Mouse (Mus musculus): Measurements from ENCODE around the gene Phlpp2. TPM values are rescaled to one million over a fixed set of nuclear protein-coding genes. Genes with fewer than 3 reads are reported as not detected.

Gene Phlpp2
- total RNA-seq, 1 experiment, result 2.9 TPM

GRCm38 (mm10) chr8:109847866-109848265 is 20.5 kb upstream of the Phlpp2 start:
- H3K27ac ChIP-seq (ENCODE audit: insufficient read depth, low read depth, low read length, poor library complexity, severe bottlenecking), result no peak overlapping the region
- no peak for TF ChIP-seq ZC3H11A (IDR thresholded peaks at IDR 0.05; ENCODE audit: borderline replicate concordance, low read depth, low read length)
- TF ChIP-seq HCFC1 (IDR thresholded peaks at IDR 0.05; ENCODE audit: borderline replicate concordance, insufficient read depth, low read length), result no peak
- TF ChIP-seq ZNF384 (IDR thresholded peaks at IDR 0.05; ENCODE audit: low read depth, low read length), result no peak
- no peak for TF ChIP-seq CHD2 (IDR thresholded peaks at IDR 0.05; ENCODE audit: low read depth, low read length)
- TF ChIP-seq MAFK (IDR thresholded peaks at IDR 0.05; ENCODE audit: insufficient read depth, low read depth, low read length), result no peak
- H3K4me3 ChIP-seq (ENCODE audit: insufficient read depth in 1 of 2, low read depth in 1 of 2, low read length in 2 of 2, poor library complexity in 1 of 2, severe bottlenecking in 1 of 2), result no peak overlapping the region
- H3K9ac ChIP-seq (ENCODE audit: insufficient read depth, low read depth, low read length, poor library complexity, severe bottlenecking), result no peak overlapping the region
- in situ Hi-C loops (cut with MboI; ENCODE audit: low sequenced_read_pairs in 2 of 2, unreplicated experiment in 2 of 2), result no loop called here
- no peak for DNase-seq (ENCODE audit: low read depth, low spot score)
- H3K9me3 ChIP-seq (ENCODE audit: control insufficient read depth, insufficient read depth, low read depth, low read length), result no peaks in the 10 kb centered on the region
- H3K4me1 ChIP-seq (ENCODE audit: control insufficient read depth in 2 of 2, insufficient read depth in 2 of 2, low read length in 2 of 2, poor library complexity in 1 of 2), result no peaks in the 10 kb centered on the region
- peaks cover 10% of the 10 kb centered on the region for H3K36me3 ChIP-seq (ENCODE audit: control insufficient read depth, insufficient read depth, low read length, poor library complexity, severe bottlenecking)

GRCm38 (mm10) chr8:109848981-109849380 is 19.4 kb upstream of the Phlpp2 start:
- H3K4me1 ChIP-seq (ENCODE audit: control insufficient read depth in 2 of 2, insufficient read depth in 2 of 2, low read length in 2 of 2, poor library complexity in 1 of 2), result no peaks in the 10 kb centered on the region
- no peak overlapping the region for H3K27ac ChIP-seq (ENCODE audit: insufficient read depth, low read depth, low read length, poor library complexity, severe bottlenecking)
- in situ Hi-C loops (cut with MboI; ENCODE audit: low sequenced_read_pairs in 2 of 2, unreplicated experiment in 2 of 2), result no loop called here
- peaks cover 8% of the 10 kb centered on the region for H3K36me3 ChIP-seq (ENCODE audit: control insufficient read depth, insufficient read depth, low read length, poor library complexity, severe bottlenecking)
- no peak overlapping the region for H3K4me3 ChIP-seq (ENCODE audit: insufficient read depth in 1 of 2, low read depth in 1 of 2, low read length in 2 of 2, poor library complexity in 1 of 2, severe bottlenecking in 1 of 2)
- H3K9me3 ChIP-seq (ENCODE audit: control insufficient read depth, insufficient read depth, low read depth, low read length), result no peaks in the 10 kb centered on the region
- no peak overlapping the region for H3K9ac ChIP-seq (ENCODE audit: insufficient read depth, low read depth, low read length, poor library complexity, severe bottlenecking)
- TF ChIP-seq CHD2 (IDR thresholded peaks at IDR 0.05; ENCODE audit: low read depth, low read length) (no peak), HCFC1 (IDR thresholded peaks at IDR 0.05; ENCODE audit: borderline replicate concordance, insufficient read depth, low read length) (no peak), MAFK (IDR thresholded peaks at IDR 0.05; ENCODE audit: insufficient read depth, low read depth, low read length) (no peak), ZNF384 (IDR thresholded peaks at IDR 0.05; ENCODE audit: low read depth, low read length) (no peak), ZC3H11A (IDR thresholded peaks at IDR 0.05; ENCODE audit: borderline replicate concordance, low read depth, low read length) (no peak)
- no peak for DNase-seq (ENCODE audit: low read depth, low spot score)

GRCm38 (mm10) chr8:109853423-109853822 is 14.9 kb upstream of the Phlpp2 start:
- H3K4me3 ChIP-seq (ENCODE audit: insufficient read depth in 1 of 2, low read depth in 1 of 2, low read length in 2 of 2, poor library complexity in 1 of 2, severe bottlenecking in 1 of 2), result no peak overlapping the region
- peak; percentile 72 for DNase-seq (ENCODE audit: low read depth, low spot score)
- H3K9ac ChIP-seq (ENCODE audit: insufficient read depth, low read depth, low read length, poor library complexity, severe bottlenecking), result no peak overlapping the region
- H3K9me3 ChIP-seq (ENCODE audit: control insufficient read depth, insufficient read depth, low read depth, low read length), result no peaks in the 10 kb centered on the region
- TF ChIP-seq ZC3H11A (IDR thresholded peaks at IDR 0.05; ENCODE audit: borderline replicate concordance, low read depth, low read length) (peak; percentile 75), HCFC1 (IDR thresholded peaks at IDR 0.05; ENCODE audit: borderline replicate concordance, insufficient read depth, low read length) (no peak)
- H3K4me1 ChIP-seq (ENCODE audit: control insufficient read depth in 2 of 2, insufficient read depth in 2 of 2, low read length in 2 of 2, poor library complexity in 1 of 2), result no peaks in the 10 kb centered on the region
- peaks cover 19% of the 10 kb centered on the region for H3K36me3 ChIP-seq (ENCODE audit: control insufficient read depth, insufficient read depth, low read length, poor library complexity, severe bottlenecking)
- in situ Hi-C loops (cut with MboI; ENCODE audit: low sequenced_read_pairs in 2 of 2, unreplicated experiment in 2 of 2), result no loop called here
- H3K27ac ChIP-seq (ENCODE audit: insufficient read depth, low read depth, low read length, poor library complexity, severe bottlenecking), result no peak overlapping the region

GRCm38 (mm10) chr8:109854522-109854921 is 13.8 kb upstream of the Phlpp2 start:
- Histone ChIP-seq H3K4me3 (ENCODE audit: insufficient read depth in 1 of 2, low read depth in 1 of 2, low read length in 2 of 2, poor library complexity in 1 of 2, severe bottlenecking in 1 of 2) (no peak overlapping the region), H3K27ac (ENCODE audit: insufficient read depth, low read depth, low read length, poor library complexity, severe bottlenecking) (no peak overlapping the region), H3K9me3 (ENCODE audit: control insufficient read depth, insufficient read depth, low read depth, low read length) (no peaks in the 10 kb centered on the region), H3K9ac (ENCODE audit: insufficient read depth, low read depth, low read length, poor library complexity, severe bottlenecking) (no peak overlapping the region), H3K4me1 (ENCODE audit: control insufficient read depth in 2 of 2, insufficient read depth in 2 of 2, low read length in 2 of 2, poor library complexity in 1 of 2) (no peaks in the 10 kb centered on the region), H3K36me3 (ENCODE audit: control insufficient read depth, insufficient read depth, low read length, poor library complexity, severe bottlenecking) (peaks cover 17% of the 10 kb centered on the region)
- in situ Hi-C loops (cut with MboI; ENCODE audit: low sequenced_read_pairs in 2 of 2, unreplicated experiment in 2 of 2), result no loop called here
- no peak for TF ChIP-seq MAFK (IDR thresholded peaks at IDR 0.05; ENCODE audit: insufficient read depth, low read depth, low read length)
- TF ChIP-seq HCFC1 (IDR thresholded peaks at IDR 0.05; ENCODE audit: borderline replicate concordance, insufficient read depth, low read length), result no peak
- no peak for TF ChIP-seq ZC3H11A (IDR thresholded peaks at IDR 0.05; ENCODE audit: borderline replicate concordance, low read depth, low read length)
- no peak for TF ChIP-seq CHD2 (IDR thresholded peaks at IDR 0.05; ENCODE audit: low read depth, low read length)
- no peak for TF ChIP-seq ZNF384 (IDR thresholded peaks at IDR 0.05; ENCODE audit: low read depth, low read length)
- DNase-seq (ENCODE audit: low read depth, low spot score), result no peak

- in situ Hi-C loops (cut with MboI; ENCODE audit: low sequenced_read_pairs in 2 of 2, unreplicated experiment in 2 of 2), result no loop called here
- Histone ChIP-seq H3K9me3 (ENCODE audit: control insufficient read depth, insufficient read depth, low read depth, low read length) (no peaks in the 10 kb centered on the region), H3K4me1 (ENCODE audit: control insufficient read depth in 2 of 2, insufficient read depth in 2 of 2, low read length in 2 of 2, poor library complexity in 1 of 2) (no peaks in the 10 kb centered on the region), H3K9ac (ENCODE audit: insufficient read depth, low read depth, low read length, poor library complexity, severe bottlenecking) (no peak overlapping the region), H3K36me3 (ENCODE audit: control insufficient read depth, insufficient read depth, low read length, poor library complexity, severe bottlenecking) (peaks cover 22% of the 10 kb centered on the region), H3K4me3 (ENCODE audit: insufficient read depth in 1 of 2, low read depth in 1 of 2, low read length in 2 of 2, poor library complexity in 1 of 2, severe bottlenecking in 1 of 2) (no peak overlapping the region), H3K27ac (ENCODE audit: insufficient read depth, low read depth, low read length, poor library complexity, severe bottlenecking) (no peak overlapping the region)
- DNase-seq (ENCODE audit: low read depth, low spot score), result no peak
- TF ChIP-seq ZC3H11A (IDR thresholded peaks at IDR 0.05; ENCODE audit: borderline replicate concordance, low read depth, low read length) (no peak), ZNF384 (IDR thresholded peaks at IDR 0.05; ENCODE audit: low read depth, low read length) (no peak), HCFC1 (IDR thresholded peaks at IDR 0.05; ENCODE audit: borderline replicate concordance, insufficient read depth, low read length) (no peak), CHD2 (IDR thresholded peaks at IDR 0.05; ENCODE audit: low read depth, low read length) (no peak), MAFK (IDR thresholded peaks at IDR 0.05; ENCODE audit: insufficient read depth, low read depth, low read length) (no peak)
Measured at GRCm38 (mm10) chr8:109855451-109855850, 12.9 kb upstream of the Phlpp2 start.

Data from ES-E14 (cell line).